Mouse (Mus musculus) intestine, embryonic 16.5 days (tissue): ENCODE results near the gene Mrpl23. TPM values are rescaled to one million over a fixed set of nuclear protein-coding genes. Genes with fewer than 3 reads are reported as not detected.

Source experiments
- ATAC-seq: fragments of 200-750 bp; cut with Nextera tagmentation; 2 replicates; pipeline ENCODE4 v1.8.0; 2017; ENCODE audit warnings: moderate TSS enrichment, moderate library complexity
- H3K27ac ChIP-seq: fragments of 300-500 bp; sonication (generic); 2 replicates; pipeline ENCODE4 v1.5.1; 2014; ENCODE audit warnings: mild to moderate bottlenecking, low read length
- H3K27me3 ChIP-seq: fragments of 300-500 bp; sonication (generic); replicated peaks from 2 replicates; pipeline ENCODE4 v1.6.1; 2014; ENCODE audit warnings: low read length, control low read depth, mixed read lengths; ENCODE audit not compliant: control insufficient read depth, insufficient read depth
- H3K36me3 ChIP-seq: fragments of 300-500 bp; sonication (generic); 2 replicates; pipeline ENCODE4 v1.6.1; 2014; ENCODE audit warnings: low read length, control low read depth; ENCODE audit not compliant: control insufficient read depth, insufficient read depth
- H3K4me1 ChIP-seq: fragments of 300-500 bp; sonication (generic); 2 replicates; pipeline ENCODE4 v1.6.1; 2014; ENCODE audit warnings: low read length, control low read depth, mixed read lengths; ENCODE audit not compliant: control insufficient read depth, insufficient read depth
- H3K4me2 ChIP-seq: fragments of 300-500 bp; sonication (generic); 2 replicates; pipeline ENCODE4 v1.6.1; 2014; ENCODE audit warnings: low read depth, low read length, control low read depth
- H3K4me3 ChIP-seq: fragments of 300-500 bp; sonication (generic); 2 replicates; pipeline ENCODE4 v1.5.1; 2014; ENCODE audit warnings: mild to moderate bottlenecking, low read length
- H3K9ac ChIP-seq: fragments of 300-500 bp; sonication (generic); 2 replicates; pipeline ENCODE4 v1.6.1; 2014; ENCODE audit warnings: low read depth, low read length
- H3K9me3 ChIP-seq: fragments of 300-500 bp; sonication (generic); 2 replicates; pipeline ENCODE4 v1.6.1; 2016; ENCODE audit warnings: low read length, control low read depth; ENCODE audit not compliant: control insufficient read depth
- WGBS: fragments of 180-500 bp; shearing (Covaris S2); extraction: QIAGEN DNeasy Blood & Tissue Kit; methylation state at CpG from one replicate; pipeline ENCODE4 v1.1.7; 2014; 5-methylcytosine and 5-hydroxymethylcytosine counted together
- polyA plus RNA-seq: library from polyadenylated mRNA; unstranded; fragments of >200 nt; fragmentation: Nextera tagmentation; extraction: Ambion mirVana; gene quantifications from 2 replicates; pipeline ENCODE4 v1.2.1, GENCODE M21; 2015

The Mrpl23 gene
- polyA plus RNA-seq, 1 experiment from 2014 or later = 50.3 TPM

- Histone ChIP-seq H3K27me3 (no peaks in the 10 kb centered on the region), H3K9ac (peak overlapping the region; percentile 54; the same call in 1 of the 2 replicates), H3K27ac (peak overlapping the region; percentile 74), H3K36me3 (no peaks in the 10 kb centered on the region), H3K4me2 (no peak overlapping the region), H3K9me3 (no peaks in the 10 kb centered on the region), H3K4me1 (peaks cover 44% of the 10 kb centered on the region), H3K4me3 (no peak overlapping the region)
- WGBS = 26% methylated on average over 11 of the region's 11 CpGs
- no peak for ATAC-seq
Measured at GRCm38 (mm10) chr7:142553417-142554335, 21.2 kb downstream of the Mrpl23 start.

- Histone ChIP-seq H3K36me3 (no peaks in the 10 kb centered on the region), H3K9me3 (no peaks in the 10 kb centered on the region), H3K9ac (peak overlapping the region; percentile 2; the same call in 1 of the 2 replicates), H3K27me3 (no peaks in the 10 kb centered on the region), H3K4me1 (peaks cover 44% of the 10 kb centered on the region), H3K4me2 (no peak overlapping the region), H3K4me3 (no peak overlapping the region), H3K27ac (peak overlapping the region; percentile 74)
- no peak for ATAC-seq
- 12% methylated on average over 1 of the region's 1 CpGs for WGBS
Measured at GRCm38 (mm10) chr7:142554625-142555024, 22.1 kb downstream of the Mrpl23 start.

- H3K36me3 ChIP-seq = no peaks in the 10 kb centered on the region
- H3K9me3 ChIP-seq = no peaks in the 10 kb centered on the region
- H3K27me3 ChIP-seq = no peaks in the 10 kb centered on the region
- WGBS = 88% methylated on average over 8 of the region's 8 CpGs
- no peak overlapping the region for H3K4me2 ChIP-seq
- 0 out of 2 replicates have a peak overlapping the region, but pooled peaks have one; percentile 20 for H3K27ac ChIP-seq
- peaks cover 48% of the 10 kb centered on the region for H3K4me1 ChIP-seq
- ATAC-seq = no peak
- H3K9ac ChIP-seq = no peak overlapping the region
- H3K4me3 ChIP-seq = no peak overlapping the region
Measured at GRCm38 (mm10) chr7:142555366-142556088, 23.0 kb downstream of the Mrpl23 start.

- H3K4me3 ChIP-seq = no peak overlapping the region
- no peak overlapping the region; the same call in 1 of the 2 replicates for H3K9ac ChIP-seq
- H3K9me3 ChIP-seq = no peaks in the 10 kb centered on the region
- 84% methylated on average over 2 of the region's 2 CpGs for WGBS
- H3K36me3 ChIP-seq = no peaks in the 10 kb centered on the region
- no peak overlapping the region for H3K4me2 ChIP-seq
- H3K27me3 ChIP-seq = no peaks in the 10 kb centered on the region
- peak overlapping the region; percentile 52; the same call in 1 of the 2 replicates for H3K27ac ChIP-seq
- H3K4me1 ChIP-seq = peaks cover 53% of the 10 kb centered on the region
- no peak for ATAC-seq
Measured at GRCm38 (mm10) chr7:142556089-142556476, 23.6 kb downstream of the Mrpl23 start.

- Histone ChIP-seq H3K4me1 (peaks cover 64% of the 10 kb centered on the region), H3K27me3 (no peaks in the 10 kb centered on the region), H3K27ac (peak overlapping the region; percentile 46; the same call in 1 of the 2 replicates), H3K9me3 (no peaks in the 10 kb centered on the region), H3K36me3 (no peaks in the 10 kb centered on the region), H3K4me3 (no peak overlapping the region), H3K4me2 (no peak overlapping the region), H3K9ac (no peak overlapping the region)
- peak; percentile 56 for ATAC-seq
- 31% methylated on average over 6 of the region's 6 CpGs for WGBS
Measured at GRCm38 (mm10) chr7:142557696-142558095, 25.2 kb downstream of the Mrpl23 start.

DNA sequence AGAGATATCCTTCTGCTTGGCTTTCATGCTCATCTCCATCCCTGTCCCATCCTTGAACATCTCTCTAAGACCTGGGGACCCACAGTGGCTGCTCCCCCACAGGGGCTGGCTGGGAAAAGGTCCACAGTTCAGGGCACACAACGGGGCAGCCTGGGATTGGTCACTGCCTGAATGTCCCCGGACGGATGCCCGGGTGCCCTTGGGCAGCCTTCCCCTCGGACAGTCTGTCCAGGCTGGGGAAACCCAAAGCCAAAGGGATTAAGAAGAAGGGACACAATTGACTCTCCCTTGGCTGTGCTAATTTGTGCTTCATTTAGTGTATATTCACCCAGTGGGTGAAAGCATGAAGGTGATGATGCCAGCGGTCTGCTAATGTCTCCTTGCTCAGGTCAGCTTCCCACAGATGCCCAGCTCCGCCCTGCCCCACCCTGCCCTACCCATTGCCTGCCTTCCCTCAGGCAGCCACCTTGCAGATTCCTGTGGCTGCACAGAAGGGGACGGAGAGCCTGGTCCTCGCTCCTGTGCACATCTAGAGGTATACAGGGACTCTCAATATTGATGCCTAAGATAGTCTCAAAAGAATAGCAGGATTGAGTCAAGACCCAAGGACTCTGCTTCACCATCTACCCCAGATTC lies 26.1 kb downstream of the Mrpl23 start:
- Histone ChIP-seq H3K4me2 (no peak overlapping the region), H3K4me3 (no peak overlapping the region), H3K9me3 (no peaks in the 10 kb centered on the region), H3K27ac (peak overlapping the region; percentile 46; the same call in 1 of the 2 replicates), H3K36me3 (no peaks in the 10 kb centered on the region), H3K9ac (no peak overlapping the region), H3K4me1 (peaks cover 65% of the 10 kb centered on the region), H3K27me3 (no peaks in the 10 kb centered on the region)
- WGBS = 85% methylated on average over 9 of the region's 9 CpGs
- no peak for ATAC-seq

- no peak for ATAC-seq
- Histone ChIP-seq H3K27me3 (no peaks in the 10 kb centered on the region), H3K27ac (peak overlapping the region; percentile 72), H3K4me2 (no peak overlapping the region), H3K9ac (no peak overlapping the region), H3K36me3 (no peaks in the 10 kb centered on the region), H3K4me3 (no peak overlapping the region), H3K4me1 (peaks cover 64% of the 10 kb centered on the region), H3K9me3 (no peaks in the 10 kb centered on the region)
- whole genome bisulfite sequencing = 46% methylated on average over 5 of the region's 5 CpGs
Measured at GRCm38 (mm10) chr7:142559651-142560175, 27.2 kb downstream of the Mrpl23 start.

GRCm38 (mm10) chr7:142560942-142561855 lies 28.7 kb downstream of the Mrpl23 start:
- Histone ChIP-seq H3K36me3 (no peaks in the 10 kb centered on the region), H3K27ac (peak overlapping the region; percentile 72), H3K27me3 (no peaks in the 10 kb centered on the region), H3K9ac (peak overlapping the region; percentile 35; the same call in 1 of the 2 replicates), H3K4me2 (no peak overlapping the region), H3K4me3 (no peak overlapping the region), H3K9me3 (no peaks in the 10 kb centered on the region), H3K4me1 (peaks cover 68% of the 10 kb centered on the region)
- ATAC-seq = peak; percentile 90
- WGBS = 31% methylated on average over 18 of the region's 18 CpGs
